Mouse (Mus musculus) left cerebral cortex, postnatal 10 days (tissue): ENCODE results near the gene Rgs17. TPM values are rescaled to one million over a fixed set of nuclear protein-coding genes. Genes with fewer than 3 reads are reported as not detected.
A peak's percentile ranks its signal among the peaks of the same experiment; 100 is the strongest.
"Not testable (repeated sequence)": the region's sequence is repeated elsewhere in the genome, so short reads cannot be mapped to it uniquely, and the experiment has no call there.

Experiments used
- DNase-seq, 2 experiments: peaks; one replicate each; pipeline ENCODE4 v3.0.0; 2021 to 2022; ENCODE audit warnings: low spot score in 2 of 2, mixed read lengths in 1 of 2; ENCODE audit errors: extremely low spot score in 1 of 2
- intact Hi-C: fragments of 180-260 bp; cut with DNase I; formaldehyde crosslinking; loops from one replicate; pipeline ENCODE4 v1.15.1; 2025
- total RNA-seq, 2 experiments: library from RNA; stranded (reverse); gene quantifications; 2 replicates each; pipeline ENCODE4 v1.2.3; 2021

Rgs17 gene
- 10 to 100 TPM; 65.2 to 67.6 TPM for total RNA-seq

DNA sequence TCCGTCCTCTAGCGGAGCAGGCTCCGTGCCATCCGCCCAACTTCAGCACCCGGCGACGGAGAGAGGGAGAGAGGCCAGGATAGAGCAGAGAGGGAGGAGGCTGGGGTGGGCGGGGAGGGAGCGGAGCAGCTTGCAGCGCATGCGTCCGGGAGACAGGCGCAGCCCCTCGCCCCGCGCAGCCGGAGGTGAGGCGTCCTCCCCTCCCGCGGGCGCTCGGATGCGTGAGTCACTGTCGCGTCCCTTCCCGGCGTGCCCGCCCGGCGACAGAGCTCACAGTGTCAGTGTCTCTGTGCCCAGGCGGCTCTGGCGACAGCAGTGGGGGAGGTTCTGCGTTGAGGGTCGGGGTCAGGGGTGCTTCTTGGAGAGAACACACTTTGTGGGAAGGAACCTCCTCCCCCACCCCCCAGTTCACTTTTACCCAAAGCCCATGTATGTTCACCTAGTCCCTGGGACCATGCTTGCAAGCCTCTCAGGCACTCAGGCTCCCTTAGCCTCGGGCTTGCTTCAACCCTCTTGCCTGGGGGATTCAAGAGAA is at the start of gene Rgs17:
Rgs17 (minus strand) TSS at position 107 of the 535 bp plus-strand sequence.
- intact Hi-C loops: loop anchor here (5.0 kb wide), 1 partner anchor 55 kb away; no protein-coding TSS in a partner anchor
- peak; percentile 46 to 81 for DNase-seq

DNA sequence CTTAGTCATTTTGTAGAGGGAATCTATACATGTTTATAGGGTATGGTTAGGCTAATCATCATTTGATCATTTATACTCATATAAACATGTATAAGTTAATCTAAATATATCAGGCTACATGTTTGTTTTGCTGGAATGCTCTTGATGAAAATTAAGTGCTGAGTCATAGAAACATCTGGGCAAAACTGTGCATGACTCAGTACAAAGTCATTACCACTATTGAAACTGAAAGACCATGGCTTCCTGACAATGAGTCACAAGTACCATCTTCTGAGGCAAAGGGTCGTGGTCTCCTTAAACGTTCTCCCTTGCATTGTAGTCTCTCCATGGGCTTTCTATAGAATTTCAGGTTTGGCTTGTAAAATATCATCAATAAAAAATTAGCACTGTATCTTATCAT is 45.5 kb upstream of the Rgs17 start:
- no peak for DNase-seq
- intact Hi-C loops: no loop called here

DNA sequence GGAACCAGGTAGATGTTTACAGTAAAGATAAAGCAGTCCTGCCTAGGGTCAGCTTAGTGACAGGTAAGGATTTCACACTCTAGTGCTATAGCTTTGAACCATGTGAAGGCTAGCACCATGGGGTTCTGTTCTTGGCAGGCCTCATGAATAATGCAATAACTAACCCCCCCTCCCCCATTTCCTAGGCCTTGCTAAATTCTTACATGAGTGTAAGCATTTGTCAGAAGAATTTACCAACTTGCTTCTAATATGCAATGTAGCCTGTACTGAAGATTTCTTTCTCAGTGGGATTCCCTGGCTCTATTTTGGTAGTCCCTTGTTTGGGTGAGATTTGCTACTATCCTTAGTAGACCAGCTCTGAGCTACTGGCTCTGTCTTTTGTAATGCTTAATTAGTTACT is 31.6 kb upstream of the Rgs17 start:
- DNase-seq, intact Hi-C loops: not testable (repeated sequence)

DNA sequence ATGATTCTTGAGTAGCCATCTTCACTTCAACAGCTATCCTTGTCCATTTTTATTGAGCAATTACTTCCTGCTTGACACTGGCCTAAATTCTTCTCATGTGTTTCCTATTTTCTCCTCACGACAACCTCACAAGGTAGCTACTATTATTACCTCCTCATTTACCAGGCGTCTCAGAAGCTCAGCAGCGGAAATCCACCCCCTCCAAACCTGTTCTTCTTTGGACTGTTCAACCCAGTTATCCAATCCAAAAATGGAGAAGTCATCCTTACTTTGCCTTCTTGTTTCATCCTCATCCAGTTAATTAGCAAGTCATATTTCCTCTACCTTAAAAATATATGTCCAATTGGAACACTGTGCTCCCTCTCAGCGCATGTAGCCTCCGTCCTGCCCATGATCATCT is 2.1 kb upstream of the Rgs17 start:
- no peak for DNase-seq
- intact Hi-C loops: loop anchor here (5.0 kb wide), 1 partner anchor 57 kb away; no protein-coding TSS in a partner anchor

DNA sequence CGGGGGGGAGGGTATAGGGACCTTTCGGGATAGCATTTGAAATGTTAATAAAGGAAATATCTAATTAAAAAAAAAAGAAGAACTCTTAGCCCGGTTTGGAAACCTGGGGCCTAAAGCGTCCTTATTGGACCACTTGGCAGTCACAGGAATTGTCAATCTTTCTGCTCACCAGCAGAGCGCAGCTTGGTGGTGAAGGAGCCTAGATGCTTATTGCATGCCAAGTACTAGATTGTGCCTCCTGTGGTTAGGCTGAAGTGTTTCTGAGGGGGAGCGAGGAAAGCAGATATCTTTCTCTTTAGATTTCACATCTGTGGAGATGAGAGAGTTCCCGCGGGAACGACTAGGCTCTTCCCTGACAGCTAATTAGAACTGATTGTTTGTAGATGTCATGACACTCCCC is 896 bp upstream of the Rgs17 start:
- intact Hi-C loops: loop anchor here (5.0 kb wide), 1 partner anchor 56 kb away; no protein-coding TSS in a partner anchor
- peak; percentile 18 to 30 for DNase-seq

DNA sequence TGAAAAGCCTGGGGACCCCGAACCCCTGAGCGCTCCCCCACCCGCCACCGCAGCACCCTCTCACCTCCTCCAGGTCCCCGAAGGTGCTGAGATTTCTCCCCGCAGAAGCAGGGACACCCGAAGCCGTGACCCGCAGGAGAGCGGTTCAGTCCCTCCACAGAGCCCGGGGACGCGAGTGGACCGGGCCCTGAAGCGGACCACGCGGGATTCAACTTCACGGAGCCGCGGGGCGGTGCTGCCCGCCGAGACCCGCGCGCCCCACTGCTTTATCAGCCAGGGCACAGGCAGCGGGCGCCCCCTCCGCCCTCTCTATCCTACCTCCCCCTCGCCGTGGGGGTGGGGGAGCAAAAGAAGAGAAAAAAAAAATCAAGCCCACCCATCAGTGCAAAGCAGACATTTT is 429 bp downstream of the Rgs17 start:
- DNase-seq: peak in 1 of 2 experiments; percentile 47
- intact Hi-C loops: loop anchor here (5.0 kb wide), 1 partner anchor 54 kb away; no protein-coding TSS in a partner anchor

DNA sequence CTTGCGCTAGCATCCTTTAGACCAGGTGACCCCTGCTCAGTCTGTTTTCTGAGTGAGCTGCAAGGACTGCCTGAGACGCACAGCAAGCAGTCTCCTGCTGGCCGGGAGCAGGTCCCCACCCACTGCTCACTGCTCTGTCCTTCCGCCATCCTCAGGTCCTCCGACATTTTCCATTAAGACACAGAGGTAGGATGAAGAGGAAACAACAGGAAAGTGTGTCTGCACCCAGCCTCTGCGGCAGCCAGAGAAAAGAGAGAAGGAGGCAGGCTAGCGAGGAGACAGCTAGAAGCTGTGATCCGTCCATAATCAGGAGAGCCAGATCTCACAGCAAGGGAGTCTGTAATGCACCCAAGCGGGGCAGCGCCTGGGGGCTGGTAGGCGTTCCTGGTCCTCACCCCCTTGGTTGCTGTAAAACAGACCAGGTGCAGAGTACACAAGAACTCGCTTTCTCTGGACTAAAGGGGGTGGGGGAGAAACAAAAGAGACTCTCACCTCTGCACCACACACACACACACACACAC is 1.1 kb downstream of the Rgs17 start:
- DNase-seq: peak; percentile 6 to 29
- intact Hi-C loops: loop anchor here (5.0 kb wide), 1 partner anchor 54 kb away; no protein-coding TSS in a partner anchor

DNA sequence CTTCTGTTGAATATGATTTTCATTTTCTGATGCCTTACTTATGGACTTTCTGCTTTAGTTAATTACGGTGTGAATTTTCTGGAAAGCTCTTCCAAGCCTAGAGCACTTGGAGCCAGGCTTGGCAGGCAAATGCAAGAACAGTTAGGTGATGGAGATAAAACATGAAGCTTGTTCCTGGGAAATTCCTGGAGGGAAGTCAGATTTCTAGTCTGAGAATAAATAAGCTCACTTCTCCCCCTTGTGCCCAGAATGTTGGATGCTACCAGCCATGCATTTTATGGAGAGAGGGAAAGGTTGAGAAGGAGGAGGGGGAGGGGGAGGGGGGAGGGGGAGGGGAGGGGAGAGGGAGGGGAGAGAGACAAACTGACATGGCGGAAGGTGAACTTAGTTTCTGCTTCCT is 17.8 kb downstream of the Rgs17 start:
- intact Hi-C loops: no loop called here
- DNase-seq: peak in 1 of 2 experiments; percentile 24

DNA sequence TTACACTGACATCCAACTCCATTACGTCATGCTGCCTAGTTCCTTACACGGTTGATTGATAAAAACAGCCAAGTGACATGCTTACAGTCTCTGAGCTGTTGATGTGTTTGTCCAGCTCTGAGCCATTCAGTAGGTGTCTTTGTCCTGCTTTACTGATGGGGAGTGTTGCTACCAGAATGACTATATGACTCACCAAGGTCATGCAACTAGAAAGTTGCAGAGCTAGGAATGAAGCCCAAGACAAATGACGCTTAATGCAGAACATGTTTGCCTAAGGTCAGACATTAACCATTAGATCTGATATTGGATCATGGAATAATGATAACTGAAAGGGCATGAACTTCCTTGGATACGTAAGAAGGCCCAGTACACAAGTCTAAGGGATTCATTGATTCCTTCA is 20.4 kb downstream of the Rgs17 start:
- no peak for DNase-seq
- intact Hi-C loops: no loop called here

DNA sequence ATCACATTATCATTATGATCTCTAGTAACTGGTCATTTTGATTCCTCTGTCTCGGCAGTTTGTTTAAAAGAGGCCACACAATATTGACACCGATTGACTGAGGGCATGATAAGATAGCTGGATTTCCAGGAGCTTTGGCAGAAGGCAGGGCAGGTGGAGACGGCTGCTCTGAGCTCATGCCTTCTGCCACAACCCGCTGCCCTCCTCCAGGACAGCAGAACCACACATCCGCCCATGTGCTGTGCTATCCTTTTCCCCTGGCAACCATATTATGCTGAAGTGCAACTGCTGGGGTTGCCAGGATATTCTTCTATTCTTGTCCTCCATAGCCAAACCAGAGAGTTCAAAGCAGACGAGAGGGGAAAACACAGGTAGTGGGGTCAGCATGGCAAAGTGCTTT is 21.5 kb downstream of the Rgs17 start:
- DNase-seq: no peak
- intact Hi-C loops: no loop called here

DNA sequence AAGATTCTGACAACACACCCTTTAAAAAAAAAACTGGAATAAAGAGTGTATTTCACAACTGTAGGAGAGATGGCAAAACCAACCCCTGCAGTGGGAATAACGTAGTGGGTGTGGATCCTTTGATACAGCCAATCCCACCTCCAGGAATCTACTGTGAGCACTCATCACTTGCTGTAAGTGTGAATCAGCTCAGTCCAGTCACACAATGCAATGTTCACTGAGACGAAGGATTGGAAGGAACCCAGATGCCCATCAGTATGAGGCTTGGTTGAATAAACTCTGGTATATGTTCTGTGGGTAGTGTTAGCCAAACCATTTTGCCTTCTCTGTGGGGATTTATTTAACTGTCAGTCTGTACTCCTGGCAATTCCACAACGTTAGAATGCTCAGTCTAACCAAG is 45.1 kb downstream of the Rgs17 start:
- no peak for DNase-seq
- intact Hi-C loops: no loop called here

DNA sequence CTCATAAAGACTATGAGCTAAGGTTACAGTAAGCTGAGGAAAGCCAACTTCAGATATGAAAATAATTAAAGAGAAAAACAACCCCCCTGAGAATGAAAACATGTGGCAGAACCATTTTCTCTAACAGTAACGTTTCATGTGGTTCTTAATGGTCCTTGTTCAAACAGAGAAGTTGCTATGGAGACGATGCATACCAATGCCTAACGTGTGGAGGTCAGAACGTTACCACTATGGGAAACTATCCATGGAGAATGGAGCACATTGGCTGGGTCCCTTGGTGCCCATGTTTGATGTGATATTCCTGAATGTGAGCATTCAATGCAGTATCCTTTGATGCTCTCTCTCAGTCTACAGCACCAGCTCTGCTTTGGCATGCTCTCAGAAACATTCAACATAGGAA is 51.1 kb downstream of the Rgs17 start:
- no peak for DNase-seq
- intact Hi-C loops: no loop called here

DNA sequence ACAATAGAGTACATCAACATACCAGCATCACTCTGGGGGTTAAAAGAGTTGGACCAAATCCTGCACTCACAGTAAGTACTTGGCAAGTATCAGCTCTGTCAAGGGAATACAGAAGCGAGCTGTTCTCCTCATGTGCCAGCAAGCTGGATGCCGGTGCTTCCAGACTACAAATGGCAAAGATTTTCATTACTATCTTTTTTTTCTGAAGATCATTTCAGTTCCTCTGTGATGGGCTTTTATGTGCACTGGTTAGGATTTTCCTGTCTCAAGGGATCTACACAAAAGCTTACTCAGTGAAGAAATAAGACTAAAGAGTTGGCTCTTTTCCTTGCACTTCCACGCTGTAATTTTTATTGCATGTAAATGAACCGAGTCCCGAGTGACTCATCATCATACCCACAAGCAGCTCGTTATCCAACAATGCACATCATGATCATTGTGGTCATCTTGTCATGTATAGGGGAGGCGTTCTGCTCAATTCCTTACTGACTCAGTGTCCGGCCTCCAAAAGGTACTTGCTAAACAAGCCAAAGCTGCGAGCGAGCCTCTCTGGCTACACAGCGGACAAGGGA is 54.1 kb downstream of the Rgs17 start:
- intact Hi-C loops: loop anchor here (5.0 kb wide), 1 partner anchor 54 kb away; the partner anchor contains the start of gene Rgs17
- DNase-seq: peak in 1 of 2 experiments; percentile 31

DNA sequence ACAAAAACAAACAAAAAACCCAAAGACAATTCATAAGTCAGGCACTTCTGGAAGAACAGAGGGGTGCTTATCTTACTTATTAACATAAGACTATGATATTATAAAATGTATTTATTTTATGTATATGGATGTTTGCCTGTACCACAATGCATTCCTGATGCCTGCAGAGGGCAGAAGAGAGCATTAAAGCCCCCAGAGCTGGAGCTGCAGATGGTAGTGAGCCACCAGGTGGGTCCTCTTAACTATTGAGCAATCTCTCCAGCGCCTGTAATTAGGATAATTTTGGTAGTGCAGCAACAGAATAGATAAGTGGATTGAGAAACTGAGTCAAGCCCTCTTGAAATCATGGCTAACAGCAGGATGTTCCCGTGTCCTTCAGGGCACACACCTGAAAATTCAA is 56.2 kb downstream of the Rgs17 start:
- intact Hi-C loops: loop anchor here (5.0 kb wide), 1 partner anchor 56 kb away; the partner anchor contains the start of gene Rgs17
- no peak for DNase-seq

DNA sequence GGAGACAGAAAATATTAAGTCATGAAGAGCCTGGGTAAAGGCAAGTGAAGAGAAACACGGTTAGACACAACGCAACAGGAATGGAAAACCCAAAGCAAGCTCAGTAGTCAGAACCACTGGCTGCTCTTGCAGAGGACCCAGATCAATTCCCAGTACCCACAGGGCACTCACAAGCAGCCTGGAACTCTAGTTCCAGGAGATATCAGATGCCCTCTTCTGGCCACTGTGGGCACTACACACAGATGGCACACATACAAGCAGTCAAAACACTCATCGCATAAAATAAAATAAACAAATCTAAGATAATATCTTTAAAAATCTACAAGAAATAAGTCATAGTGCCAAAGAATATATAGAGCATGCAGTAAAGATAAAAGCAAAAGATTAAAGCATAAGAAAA is 59.5 kb downstream of the Rgs17 start:
- intact Hi-C loops: no loop called here
- no peak for DNase-seq

DNA sequence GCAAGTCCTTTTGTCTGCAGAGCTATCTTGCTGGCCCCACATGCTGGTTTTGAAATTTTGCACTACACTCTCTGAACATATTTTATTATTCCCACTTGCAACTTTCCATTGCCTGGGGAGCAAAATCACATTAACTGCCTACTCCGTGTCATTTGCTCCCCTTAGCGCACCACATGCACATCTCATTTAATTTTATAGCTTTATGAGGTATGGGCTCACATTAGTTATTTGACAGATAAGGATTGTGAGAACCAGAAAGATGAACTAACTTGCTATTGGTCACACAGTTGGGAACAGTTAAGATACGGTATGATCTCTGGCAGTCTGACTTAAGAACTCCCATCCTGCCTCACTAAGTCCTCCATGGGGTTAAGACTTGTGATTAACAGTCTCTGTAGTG is 61.4 kb downstream of the Rgs17 start:
- intact Hi-C loops: no loop called here
- DNase-seq: no peak

DNA sequence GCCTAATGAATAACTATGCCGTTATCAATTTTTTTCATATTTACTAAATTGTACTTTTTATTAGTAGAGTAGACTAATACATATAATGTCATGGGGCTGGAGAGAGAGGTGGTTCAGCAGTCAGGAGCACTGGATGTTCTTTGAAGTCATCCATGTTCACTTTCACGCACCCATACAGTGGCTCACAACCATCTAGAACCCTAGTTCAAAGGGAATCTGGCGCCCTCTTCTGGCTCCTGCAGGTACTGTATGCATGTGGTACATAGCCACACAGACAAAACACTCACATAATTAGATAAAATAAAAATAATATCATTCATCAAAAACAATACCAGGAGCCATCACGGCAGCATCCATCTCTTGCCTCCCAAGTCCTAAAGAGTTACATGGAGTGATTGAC is 62.5 kb downstream of the Rgs17 start:
- intact Hi-C loops: loop anchor here (10.0 kb wide), 1 partner anchor 835 kb away; no protein-coding TSS in a partner anchor
- DNase-seq: no peak

DNA sequence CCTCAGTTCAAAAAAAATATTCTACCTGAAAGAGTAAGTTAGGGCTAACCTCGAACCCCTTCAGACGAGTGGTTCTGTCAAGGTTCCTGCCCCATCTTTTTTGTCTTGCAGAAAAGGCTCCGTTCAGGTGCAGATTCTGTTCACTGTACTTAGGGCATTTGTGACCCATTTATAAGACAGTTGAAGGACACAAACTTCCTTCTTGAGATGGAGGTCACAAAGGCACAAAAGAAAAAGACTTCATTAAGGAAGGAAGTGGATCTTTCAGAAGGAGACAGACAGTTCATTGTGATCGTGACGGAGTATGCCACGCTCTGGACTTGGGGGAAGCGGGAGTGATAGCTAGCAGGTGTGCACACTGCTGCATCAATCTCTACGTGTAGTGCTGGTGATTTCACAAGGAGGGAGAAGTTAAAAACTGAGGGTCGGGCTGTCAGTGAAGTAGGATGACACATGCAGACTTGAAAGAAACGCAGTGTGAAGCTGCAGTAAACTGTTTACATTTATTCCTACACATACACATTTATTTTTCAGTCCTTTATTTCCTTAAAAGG is 64.1 kb downstream of the Rgs17 start:
- intact Hi-C loops: loop anchor here (10.0 kb wide), 1 partner anchor 837 kb away; no protein-coding TSS in a partner anchor
- no peak for DNase-seq

DNA sequence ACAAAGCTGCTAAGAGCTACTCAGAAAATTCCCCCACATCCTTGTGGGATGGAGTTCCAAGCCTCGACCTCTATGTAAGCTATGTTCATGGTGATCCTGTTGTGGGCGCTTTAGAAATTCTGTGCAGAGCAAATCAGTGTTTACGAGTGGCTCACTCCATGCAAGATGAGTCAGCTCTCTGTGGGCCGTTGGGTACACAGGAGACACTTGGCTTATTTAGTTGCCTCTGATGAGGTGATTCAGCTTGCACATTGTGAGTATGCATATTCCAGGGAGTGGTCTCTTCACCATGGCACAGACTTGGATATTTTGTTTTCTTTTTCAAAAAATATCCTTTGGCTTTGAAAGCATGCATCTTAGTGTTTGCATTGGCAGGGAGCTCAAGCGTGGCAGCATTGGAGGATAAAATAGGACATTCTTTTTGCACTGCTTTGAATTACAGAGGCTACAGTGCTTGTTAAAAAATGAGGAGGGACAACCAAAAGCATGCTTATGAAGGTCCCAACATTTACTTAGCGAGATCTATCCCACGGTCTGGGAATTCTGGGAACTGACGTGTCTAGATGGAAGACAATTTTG is 68.8 kb downstream of the Rgs17 start:
- no peak for DNase-seq

More for the DNA sequence above, 68.8 kb downstream of the Rgs17 start:
- intact Hi-C loops: loop anchor here (10.0 kb wide), 1 partner anchor 841 kb away; no protein-coding TSS in a partner anchor
